Mouse (Mus musculus) cerebellum, adult 2 months (tissue): Measurements from ENCODE around the gene Abhd17b.

Experiments
- CTCF ChIP-seq: fragments of 200-500 bp; IDR thresholded peaks from 2 replicates; pipeline ENCODE4 v1.5.1; 2011; ENCODE audit warnings: low read depth, mild to moderate bottlenecking, control low read depth, low read length, moderate library complexity, borderline replicate concordance; ENCODE audit not compliant: insufficient read depth
- POLR2A ChIP-seq: fragments of 200-500 bp; IDR thresholded peaks from 2 replicates; pipeline ENCODE4 v1.6.1; 2011; ENCODE audit warnings: low read length, control low read depth, borderline replicate concordance; ENCODE audit not compliant: insufficient read depth

DNA sequence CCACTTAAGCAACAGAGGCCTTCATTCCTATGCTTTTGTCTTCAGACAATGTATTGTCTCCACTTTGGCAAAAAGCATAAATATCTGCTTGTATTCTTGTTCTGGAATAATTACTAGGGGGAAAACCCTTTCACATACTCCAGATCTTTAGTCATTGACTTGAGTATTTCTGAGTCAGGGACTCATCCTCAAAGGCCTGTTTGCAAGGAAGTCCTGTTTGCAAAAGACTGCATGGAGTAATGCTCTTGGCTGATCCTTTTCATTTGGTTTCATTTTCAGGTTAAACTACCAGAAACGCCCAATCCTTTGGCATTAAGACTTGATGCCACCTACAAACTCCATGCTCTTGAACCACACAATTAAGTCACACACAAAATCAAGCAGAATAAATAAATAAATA, 9.1 kb upstream of the Abhd17b start:
- TF ChIP-seq CTCF: no peak
- no peak for TF ChIP-seq POLR2A
